Mouse (Mus musculus) cerebellum, adult (tissue): ENCODE measurements around the gene Zfp82.
"Not testable (repeated sequence)": the region's sequence is repeated elsewhere in the genome, so short reads cannot be mapped to it uniquely, and the experiment has no call there.

Experiments used
- ATAC-seq: cut with Nextera tagmentation; 2 replicates; pipeline ENCODE4 v1.9.2; 2017; ENCODE audit warnings: mild to moderate bottlenecking, moderate library complexity, mixed read lengths; ENCODE audit not compliant: insufficient number of reproducible peaks, low FRiP score, low TSS enrichment

The Zfp82 gene

GRCm38 (mm10) chr7:30072146-30073028 lies at the start of gene Zfp82:
Gene Zfp82, minus strand, starts transcription at chr7:30072900.
- ATAC-seq, result peak; percentile 88; the same call in 1 of the 2 replicates

- ATAC-seq, result no peak
Observed at GRCm38 (mm10) chr7:30122188-30122530, 49.5 kb upstream of the Zfp82 start.

DNA sequence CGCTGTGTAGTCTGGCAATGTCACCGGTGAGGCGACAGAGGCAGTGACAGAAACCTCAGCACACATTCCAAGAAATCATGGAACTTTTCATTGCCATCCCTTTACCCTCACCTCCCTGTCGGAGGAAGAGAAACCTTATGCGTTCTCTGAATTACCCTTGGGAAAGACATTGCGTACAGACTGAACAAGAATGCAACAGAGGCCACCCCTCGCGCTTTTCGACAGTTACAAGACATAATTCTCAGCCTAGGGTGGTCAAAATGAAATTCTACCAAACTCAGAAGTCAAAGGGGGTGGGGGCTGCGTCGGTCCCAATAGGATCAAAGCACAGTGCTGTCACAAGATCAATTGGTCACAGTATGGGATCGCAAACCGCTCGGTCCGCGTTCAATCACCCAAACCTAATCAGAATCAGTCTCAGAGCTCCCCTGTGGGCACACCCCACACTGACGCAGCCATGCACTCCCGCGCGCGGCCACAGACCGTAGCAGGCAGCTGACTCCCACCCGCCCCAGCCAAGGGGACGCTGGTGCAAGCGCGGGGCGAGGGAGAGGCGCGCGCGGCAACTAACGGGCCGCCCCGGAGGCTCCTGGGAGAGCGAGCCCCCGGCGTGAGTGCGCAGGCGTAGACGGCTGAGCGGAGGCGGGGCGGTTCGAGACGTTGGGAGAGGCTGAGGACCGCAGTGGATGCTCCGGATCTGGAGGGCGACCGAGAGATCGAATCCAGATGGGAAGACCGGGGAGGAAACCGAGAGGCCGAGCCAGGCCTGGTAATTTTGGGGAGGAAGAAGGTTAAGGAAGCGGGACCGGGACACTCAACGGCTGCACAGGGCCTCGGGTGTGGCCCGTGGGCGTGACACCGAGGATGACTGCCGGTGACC lies 48.8 kb upstream of the Zfp82 start, which contains the start of gene Zfp382:
Gene Zfp382 (plus strand): TSS at position 635 of the 880 bp plus-strand sequence.
- peak; percentile 93 for ATAC-seq

- ATAC-seq, result not testable (repeated sequence)
Observed at GRCm38 (mm10) chr7:30117935-30118334, 45.2 kb upstream of the Zfp82 start.

DNA sequence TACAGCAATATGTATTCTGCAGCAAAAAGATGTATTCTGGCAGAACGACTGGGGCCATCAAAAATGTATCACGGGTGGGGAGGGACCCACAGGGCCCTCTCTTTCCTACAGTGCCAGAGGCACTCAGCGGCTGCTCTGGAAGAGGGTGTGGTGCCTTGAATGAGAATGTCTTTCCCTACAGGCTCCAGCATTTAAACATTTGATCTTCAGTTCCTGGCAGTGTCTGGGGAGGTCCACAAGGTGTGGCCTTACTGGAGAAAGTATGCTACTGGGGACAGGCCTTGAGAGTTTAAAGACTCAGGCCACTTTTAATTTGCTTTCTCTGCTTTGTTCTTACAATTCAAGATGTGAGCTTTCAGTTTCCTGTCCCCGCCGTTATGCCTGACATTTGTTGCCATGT lies 43.4 kb upstream of the Zfp82 start:
- ATAC-seq, result no peak

- ATAC-seq, result no peak
Observed at GRCm38 (mm10) chr7:30099297-30099696, 26.6 kb upstream of the Zfp82 start.

GRCm38 (mm10) chr7:30095551-30096125 lies 22.9 kb upstream of the Zfp82 start:
- ATAC-seq, result no peak

- ATAC-seq, result peak; percentile 74
Observed at GRCm38 (mm10) chr7:30094646-30095429, 22.1 kb upstream of the Zfp82 start, which contains the start of gene Zfp260. Gene Zfp260, plus strand, starts transcription at chr7:30094777.

DNA sequence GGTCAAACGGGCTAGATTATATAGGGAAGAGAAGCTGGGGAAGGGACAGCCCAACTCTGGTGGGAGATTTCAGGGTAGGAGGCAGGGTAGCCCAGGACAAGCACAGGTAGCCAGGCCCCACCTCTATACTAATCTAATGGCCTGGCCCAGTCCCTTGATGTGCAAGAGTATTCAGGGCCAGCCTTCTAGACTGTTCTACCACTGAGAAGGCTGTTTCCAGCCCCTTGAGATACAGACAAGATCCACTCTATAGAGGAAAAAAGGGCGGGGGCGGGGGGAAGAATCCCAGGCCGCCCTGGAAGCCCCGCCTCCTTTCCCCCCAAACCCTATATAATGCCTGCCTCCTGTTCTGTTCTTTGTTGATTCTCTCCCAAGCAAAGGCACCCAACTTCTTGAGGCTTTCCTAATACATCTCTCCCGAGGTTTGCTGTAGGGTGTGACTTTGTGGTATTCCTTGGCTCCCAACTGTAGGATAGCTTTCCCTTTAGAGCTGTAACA lies 21.3 kb upstream of the Zfp82 start:
- ATAC-seq, result no peak

DNA sequence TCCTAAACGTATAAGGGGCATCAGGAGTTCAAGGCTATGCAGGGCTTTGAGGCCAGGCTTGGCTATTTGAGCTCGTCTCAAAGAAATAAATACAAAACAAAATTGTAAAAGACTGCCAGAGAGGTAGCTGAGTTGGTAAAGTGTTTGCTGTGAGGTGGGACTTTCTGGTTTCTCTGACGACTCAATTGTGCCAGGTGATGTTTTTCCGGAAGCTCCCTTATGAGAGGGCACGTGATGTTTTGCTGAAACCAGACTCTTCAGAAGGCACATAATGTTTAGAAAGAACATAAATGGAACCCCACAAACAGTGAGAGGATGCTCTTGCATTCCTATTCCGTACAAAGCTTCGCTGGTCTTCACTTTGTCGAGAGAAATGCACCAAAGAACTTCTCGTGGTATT lies 20.0 kb upstream of the Zfp82 start:
- ATAC-seq, result no peak

DNA sequence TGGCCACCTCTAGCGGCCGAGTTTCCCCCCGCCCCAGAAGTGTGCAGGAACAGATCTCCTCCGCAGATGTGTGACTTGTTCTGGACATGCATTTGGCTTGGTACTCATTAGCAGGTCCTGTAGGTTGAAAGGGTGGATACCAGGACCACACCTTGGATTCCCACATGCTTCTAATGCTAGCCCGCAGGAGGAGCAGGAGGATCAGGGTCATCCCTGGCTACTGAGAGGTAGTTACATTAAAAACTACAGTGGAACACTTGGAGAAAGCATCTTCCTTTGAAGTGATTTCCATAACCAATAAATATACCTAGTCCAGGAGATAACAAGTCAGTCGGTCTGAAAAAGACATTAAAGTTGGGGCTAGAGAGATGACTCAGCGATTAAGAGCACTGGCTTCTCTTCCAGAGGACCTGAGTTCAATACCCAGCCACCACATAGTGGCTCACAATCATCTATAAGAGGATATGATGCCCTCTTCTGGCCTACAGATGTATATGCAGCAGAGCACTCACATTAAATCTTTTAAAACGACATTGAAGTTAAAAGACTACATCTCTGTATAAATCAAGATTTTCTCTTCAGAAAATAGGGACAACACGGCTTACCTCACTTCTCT lies 18.4 kb upstream of the Zfp82 start:
- no peak for ATAC-seq

GRCm38 (mm10) chr7:30090092-30090969 lies 17.6 kb upstream of the Zfp82 start, which contains the start of the genes Gm26920 and Zfp566:
Gene Gm26920, minus strand, starts transcription at chr7:30090410.
Gene Zfp566, minus strand, starts transcription at chr7:30090527.
- ATAC-seq, result peak; percentile 91

- no peak for ATAC-seq
Observed at GRCm38 (mm10) chr7:30089405-30089804, 16.7 kb upstream of the Zfp82 start.

DNA sequence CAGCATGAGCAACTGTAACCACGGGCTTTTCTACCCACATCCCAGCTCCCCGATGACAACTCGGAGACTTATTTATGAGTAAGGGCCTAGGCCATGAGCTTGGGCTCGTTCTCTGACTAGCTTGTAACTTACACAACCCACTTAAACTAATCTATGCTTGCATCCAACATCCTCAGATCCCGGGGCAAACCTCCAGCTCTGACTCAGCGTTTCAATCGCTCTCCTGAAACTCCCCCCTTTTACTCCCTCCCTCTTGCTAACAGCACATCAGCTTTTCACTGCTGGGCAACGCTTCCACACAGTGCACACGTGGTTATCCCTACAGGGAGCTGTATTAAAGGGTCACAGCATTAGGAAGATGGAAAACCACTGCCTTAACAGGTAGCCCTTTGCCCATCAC lies 13.8 kb upstream of the Zfp82 start:
- ATAC-seq, result no peak

GRCm38 (mm10) chr7:30064622-30065021 lies 8.1 kb downstream of the Zfp82 start:
- ATAC-seq, result no peak

DNA sequence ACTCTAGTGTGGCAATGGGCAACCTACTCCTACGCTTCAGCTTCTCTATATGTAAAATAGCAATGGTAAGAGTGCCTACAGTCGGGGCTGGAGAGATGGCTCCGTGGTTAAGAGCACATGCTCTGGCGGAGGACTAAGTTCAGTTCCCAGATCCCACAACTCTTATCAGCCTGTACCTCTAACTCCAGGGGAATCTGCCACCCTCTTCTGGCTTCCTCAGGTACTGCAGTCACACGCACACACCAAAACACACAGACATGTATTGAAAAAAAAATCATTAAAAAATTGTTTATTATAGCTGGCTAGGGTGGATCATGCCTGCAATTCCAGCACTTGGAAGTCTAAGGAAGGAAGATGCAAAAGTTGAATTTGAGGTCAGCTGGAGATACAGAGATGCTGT lies 10.2 kb downstream of the Zfp82 start:
- ATAC-seq, result no peak

- no peak for ATAC-seq
Observed at GRCm38 (mm10) chr7:30060341-30060740, 12.4 kb downstream of the Zfp82 start.

- ATAC-seq, result no peak
Observed at GRCm38 (mm10) chr7:30053591-30053990, 19.1 kb downstream of the Zfp82 start.
